ENCODE assay signal across 11 mouse cellular contexts in the genomic region with DNA sequence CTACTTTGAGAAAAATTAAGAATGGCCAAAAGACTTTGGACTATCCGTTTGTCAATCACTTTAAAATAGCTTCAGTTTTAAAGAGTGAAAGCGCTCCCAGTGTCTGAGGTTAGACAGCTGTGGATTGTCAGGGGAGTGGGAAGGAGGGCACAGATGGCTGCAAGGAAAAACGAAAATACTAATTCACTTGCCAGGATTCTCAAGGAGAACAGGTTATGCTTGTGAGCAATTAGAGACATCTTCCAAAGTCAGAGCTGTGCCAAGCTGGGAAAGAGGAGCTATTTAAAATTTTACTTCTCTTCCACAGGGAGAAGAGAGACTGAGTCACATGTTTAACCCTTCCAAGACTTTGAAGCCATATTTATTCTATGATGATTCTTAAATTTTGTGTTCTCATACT.
DNase-seq lines count a peak whose midpoint lies in the region.
"Had no signal": no experiment of that assay in that cellular context is flagged by ENCODE, and none has a peak within 500 bp of the region (broad histone marks: within the 10 kb centered on the region; RNA-seq: fewer than 3 reads in every experiment).

No protein-coding gene starts in this region.

- DNase-seq in layer of hippocampus, adult 11-12 months (ENCODE audit: low spot score) = peak; percentile 15
- no peak for DNase-seq in layer of hippocampus, postnatal 25 days (ENCODE audit: extremely low spot score in 1 of 2, low spot score in 1 of 2)
- DNase-seq in right cerebral cortex, adult 2 months (ENCODE audit: low spot score in 2 of 2) = peak; percentile 20 to 26
- no peak for DNase-seq in right cerebral cortex, postnatal 14 days
- peak; percentile 17 to 75 for DNase-seq in left cerebral cortex, postnatal 25 days (ENCODE audit: low spot score in 2 of 2)
- no peak for DNase-seq in neural tube, embryonic 10.5 days (ENCODE audit: extremely low spot score, low spot score)
- no peak for DNase-seq in lung, postnatal 10 days
- DNase-seq: adrenal gland, adult 2 months; cerebellum, adult 9-11 months; kidney, adult 2 months; kidney, postnatal 10 days had no signal

- intact Hi-C loops in left cerebral cortex, postnatal 25 days (cut with DNase I) = no loop called here

Comparison
In these comparisons a context has a peak if more than half of its experiments do, and no peak if none do; other contexts are left out.
1. DNase-seq: peak in layer of hippocampus, adult 11-12 months (single experiment), right cerebral cortex, adult 2 months (2 of 2) and left cerebral cortex, postnatal 25 days (2 of 2); none in layer of hippocampus, postnatal 25 days (0 of 2), right cerebral cortex, postnatal 14 days (single experiment), neural tube, embryonic 10.5 days (single experiment) and lung, postnatal 10 days (single experiment).